Mouse (Mus musculus) right cerebral cortex, postnatal 36 days (tissue): ENCODE measurements around the gene Hamp2.
"Not testable (repeated sequence)": the region's sequence is repeated elsewhere in the genome, so short reads cannot be mapped to it uniquely, and the experiment has no call there.

ENCODE experiments used
- DNase-seq, 2 experiments: peaks; one replicate each; pipeline ENCODE4 v3.0.0; 2022; ENCODE audit warnings: low spot score in 2 of 2, mixed read lengths in 1 of 2

Gene Hamp2

DNA sequence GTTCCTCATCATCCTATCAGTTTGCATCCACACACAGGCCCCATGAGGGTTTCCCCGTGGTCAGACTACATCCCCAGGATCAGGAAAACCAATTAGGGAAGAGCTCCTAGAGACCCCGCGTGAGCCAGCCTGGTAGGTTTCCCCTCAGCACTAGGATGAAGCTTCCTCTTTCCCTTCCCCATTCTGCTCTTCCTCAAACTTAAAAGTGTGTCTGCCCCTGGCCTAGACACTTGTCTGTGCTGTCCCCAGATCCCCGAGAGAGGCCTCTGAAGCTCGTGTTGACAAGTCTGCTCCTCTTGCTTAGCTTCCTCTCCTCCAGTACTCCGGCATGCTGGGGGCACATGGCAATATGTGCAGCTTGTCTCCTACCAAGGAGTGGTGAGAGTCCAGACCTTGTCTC, 29.0 kb upstream of the Hamp2 start:
- no peak for DNase-seq

DNA sequence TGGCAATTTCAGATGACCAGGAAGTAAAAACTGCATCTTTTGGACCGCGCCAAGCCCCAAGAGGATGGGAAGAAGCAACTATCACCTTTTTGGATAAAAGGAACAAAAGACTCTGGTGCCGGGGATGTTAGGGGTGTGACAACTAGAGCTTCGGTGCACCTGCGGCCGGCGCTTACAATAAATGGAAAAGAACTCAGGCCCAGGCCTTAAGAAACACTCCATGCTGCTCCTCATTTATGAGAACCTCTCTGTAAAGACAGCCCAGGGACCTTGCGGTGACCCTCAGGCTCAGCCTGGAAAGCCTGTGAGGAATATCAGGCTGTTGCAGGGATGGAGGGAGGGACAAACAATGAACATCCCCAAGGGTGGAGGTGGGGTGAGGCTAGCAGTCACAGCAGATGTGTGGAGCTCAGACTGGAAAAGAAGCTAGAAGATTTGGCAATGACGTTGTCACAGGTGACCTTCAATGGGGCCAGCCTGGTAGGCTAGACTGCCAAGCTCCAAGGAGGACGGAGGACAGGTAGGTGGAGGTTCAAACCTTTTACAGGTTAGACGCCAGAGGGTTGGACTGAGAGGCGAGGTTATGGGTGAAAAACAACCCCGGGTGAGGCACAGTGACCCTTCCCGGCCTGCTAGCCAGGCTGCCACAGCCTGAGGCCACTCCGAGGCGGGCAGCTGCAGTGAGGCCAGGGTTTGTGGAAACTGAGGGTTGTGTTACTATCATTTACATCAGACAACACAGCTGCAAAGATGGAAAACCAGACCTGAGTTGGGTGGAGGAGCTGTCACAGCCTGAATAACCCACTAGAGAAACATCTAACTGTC, 28.2 kb upstream of the Hamp2 start:
- DNase-seq = no peak

DNA sequence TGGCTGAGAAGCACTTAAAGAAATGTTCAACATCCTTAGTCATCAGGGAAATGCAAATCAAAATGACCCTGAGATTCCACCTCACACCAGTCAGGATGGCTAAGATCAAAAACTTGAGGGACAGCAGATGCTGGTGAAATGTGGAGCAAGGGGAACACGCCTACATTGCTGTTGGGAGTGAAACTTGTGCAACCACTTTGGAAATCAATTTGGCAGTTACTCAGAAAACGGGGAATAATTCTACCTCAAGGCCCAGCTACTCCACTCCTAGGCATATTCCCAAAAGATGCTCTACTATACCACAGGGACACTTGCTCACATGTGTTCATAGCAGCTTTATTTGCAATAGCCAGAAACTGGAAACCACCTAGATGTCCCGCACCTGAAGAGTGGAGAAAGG, 25.4 kb upstream of the Hamp2 start:
- not testable (repeated sequence) for DNase-seq

DNA sequence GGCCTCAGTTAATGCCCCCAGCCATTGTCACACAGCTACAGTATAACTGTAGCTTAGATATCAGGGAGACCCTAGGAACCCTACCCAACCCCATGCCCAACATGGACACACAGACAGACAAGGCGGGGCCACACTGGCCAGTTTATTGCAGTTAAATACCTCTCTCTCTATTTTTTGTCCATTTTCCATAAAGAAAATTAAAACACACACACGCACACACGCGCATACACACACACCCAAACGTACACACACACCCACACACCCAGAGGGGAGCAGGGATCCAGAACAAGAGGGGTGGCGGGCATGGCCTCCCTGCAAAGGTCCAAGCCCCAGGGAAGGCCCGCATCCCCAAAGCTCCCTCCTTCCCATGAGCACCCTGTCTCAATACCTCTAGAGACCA, 21.4 kb upstream of the Hamp2 start:
- no peak for DNase-seq

DNA sequence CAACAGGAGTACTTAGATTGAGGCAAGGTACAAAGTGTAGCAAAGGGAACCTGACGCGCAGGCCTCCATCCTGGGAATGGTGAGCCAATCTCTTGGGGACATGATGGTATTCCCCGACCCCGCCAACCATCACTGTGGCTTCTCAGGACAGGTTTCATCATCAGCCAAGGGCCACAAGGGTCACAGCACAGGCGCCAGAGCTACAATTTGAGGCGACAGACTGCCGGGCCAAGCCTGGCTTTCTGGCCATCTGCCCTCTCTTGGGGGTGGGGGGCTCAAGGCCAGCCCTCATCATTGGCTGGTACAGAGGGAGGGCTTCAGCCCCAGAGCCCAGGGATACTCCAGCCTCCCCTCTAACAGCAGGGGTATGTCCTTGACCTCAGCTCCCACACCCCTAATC, 21.0 kb upstream of the Hamp2 start:
- not testable (repeated sequence) for DNase-seq

DNA sequence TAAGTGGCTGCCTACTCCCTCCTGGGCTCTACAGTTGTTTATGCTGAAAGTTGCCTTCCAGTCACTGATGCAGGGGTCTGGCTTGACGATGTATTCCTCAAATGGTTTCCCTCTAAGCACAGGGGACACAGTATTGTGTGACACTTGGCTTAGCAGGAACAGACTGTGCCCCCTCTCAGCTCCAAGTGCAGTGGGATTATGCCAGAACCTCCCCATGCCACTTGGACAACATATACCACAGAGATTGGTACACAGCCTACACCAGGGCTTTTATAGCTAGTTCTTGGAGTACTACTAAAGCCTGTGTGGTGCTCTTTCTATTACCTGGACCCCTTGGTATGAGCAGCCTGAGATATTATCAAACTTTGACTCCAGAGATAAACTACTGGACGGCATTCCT, 20.2 kb upstream of the Hamp2 start:
- DNase-seq = not testable (repeated sequence)

DNA sequence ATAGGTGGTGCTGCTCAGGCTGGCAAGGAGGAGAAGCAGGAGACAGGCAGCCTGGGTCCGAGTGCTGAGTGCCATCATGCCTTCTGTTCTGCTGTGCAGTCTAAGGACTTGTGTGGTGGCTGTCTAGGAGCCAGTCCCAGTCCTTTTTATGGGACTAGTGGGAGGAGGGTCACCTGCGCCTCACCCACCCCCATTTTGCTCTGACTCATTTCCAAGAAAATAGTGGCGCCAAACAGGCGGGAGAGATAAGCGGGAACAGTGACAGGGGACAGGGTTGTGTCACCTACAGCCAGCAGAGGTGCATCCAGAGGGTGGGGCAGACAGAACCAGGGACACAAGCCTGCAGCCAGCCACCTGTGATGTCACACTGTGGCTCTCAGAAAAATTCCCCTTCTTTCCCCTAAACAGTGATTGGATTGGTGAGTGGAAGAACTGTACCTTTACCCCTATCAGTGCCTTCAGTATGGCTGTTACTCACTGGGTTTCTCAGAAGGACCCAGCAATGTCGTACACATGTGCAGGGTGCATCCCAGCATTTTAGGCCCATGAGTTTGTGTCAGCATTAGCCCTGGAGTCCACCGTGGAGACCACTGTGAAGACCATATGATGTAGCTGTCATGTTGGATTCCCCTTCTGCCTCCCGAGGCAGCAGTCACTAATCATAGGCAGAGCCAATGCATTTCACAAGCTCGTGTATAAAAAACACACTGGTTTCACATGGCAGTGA, 19.6 kb upstream of the Hamp2 start, which contains the start of gene Hamp:
TSS of gene Hamp (minus strand) at position 124 of the 727 bp plus-strand sequence.
- no peak for DNase-seq

DNA sequence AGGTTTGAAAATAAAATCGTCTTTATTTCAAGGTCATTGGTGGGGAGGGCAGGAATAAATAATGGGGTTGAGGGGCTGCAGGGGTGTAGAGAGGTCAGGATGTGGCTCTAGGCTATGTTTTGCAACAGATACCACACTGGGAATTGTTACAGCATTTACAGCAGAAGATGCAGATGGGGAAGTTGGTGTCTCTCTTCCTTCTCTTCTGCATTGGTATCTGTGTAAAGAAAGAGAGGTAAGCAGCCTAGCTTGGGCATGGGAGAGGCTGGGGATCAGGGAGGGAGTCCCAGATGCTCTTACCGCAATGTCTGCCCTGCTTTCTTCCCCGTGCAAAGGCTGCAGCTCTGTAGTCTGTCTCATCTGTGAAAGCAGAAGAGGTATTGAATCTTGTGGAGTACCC, 17.9 kb upstream of the Hamp2 start:
- not testable (repeated sequence) for DNase-seq

DNA sequence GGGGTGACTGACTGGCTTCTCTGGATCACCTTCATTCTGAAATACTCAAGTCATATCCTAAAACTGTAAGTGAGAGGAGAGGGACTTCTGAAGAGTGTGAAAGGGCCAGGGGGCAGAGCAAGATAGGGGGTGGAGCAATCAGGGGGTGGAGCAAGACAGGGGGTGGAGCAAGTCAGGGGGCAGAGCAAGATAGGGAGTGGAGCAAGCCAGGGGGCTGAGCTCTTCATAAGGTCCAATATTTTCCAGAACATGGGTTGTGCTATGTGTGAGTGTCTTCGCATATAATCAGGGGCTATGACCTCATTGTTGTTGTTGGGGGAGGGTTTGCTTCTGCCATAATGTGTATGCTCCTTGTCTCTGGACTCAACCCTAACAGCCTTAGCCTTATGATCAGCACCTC, 15.6 kb upstream of the Hamp2 start:
- DNase-seq = not testable (repeated sequence)

DNA sequence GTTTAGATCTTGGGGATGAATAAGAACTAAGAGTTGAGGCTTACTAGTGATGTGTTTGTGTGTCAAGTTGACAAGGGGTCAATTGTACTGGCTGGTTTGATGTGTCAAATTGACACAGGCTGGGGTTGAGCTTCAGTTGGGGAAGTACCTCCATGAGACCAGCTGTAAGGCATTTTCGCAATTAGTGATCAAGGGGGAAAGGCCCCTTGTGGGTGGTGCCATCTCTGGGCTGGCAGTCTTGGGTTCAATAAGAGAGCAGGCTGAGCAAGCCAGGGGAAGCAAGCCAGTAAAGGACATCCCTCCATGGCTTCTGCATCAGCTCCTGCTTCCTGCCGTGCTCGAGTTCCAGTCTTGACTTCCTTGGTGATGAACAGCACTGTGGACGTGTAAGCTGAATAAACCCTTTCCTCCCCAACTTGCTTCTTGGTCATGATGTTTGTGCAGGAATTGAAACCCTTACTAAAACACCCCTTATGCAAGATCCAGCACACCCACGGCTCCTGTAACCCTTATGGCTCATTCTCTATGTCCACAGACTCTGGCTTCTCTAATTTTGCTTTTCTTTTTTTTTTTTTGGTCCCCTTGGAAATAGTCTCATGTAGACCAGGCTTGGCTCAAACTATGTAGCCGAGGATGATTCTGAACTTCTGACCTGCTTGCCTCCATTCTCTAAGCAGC, 11.1 kb upstream of the Hamp2 start:
- DNase-seq = not testable (repeated sequence)

DNA sequence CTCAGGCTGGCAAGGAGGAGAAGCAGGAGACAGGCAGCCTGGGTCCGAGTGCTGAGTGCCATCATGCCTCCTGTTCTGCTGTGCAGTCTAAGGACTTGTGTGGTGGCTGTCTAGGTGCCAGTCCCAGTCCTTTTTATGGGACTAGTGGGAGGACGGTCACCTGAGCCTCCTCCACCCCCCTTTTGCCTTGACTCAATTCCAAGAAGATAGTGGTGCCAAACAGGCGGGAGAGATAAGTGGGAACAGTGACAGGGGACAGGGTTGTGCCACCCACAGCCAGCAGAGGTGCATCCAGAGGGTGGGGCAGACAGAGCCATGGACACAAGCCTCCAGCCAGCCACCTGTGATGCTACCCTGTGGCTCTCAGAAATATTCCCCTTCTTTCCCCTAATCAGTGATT, 410 bp downstream of the Hamp2 start:
- DNase-seq = no peak

DNA sequence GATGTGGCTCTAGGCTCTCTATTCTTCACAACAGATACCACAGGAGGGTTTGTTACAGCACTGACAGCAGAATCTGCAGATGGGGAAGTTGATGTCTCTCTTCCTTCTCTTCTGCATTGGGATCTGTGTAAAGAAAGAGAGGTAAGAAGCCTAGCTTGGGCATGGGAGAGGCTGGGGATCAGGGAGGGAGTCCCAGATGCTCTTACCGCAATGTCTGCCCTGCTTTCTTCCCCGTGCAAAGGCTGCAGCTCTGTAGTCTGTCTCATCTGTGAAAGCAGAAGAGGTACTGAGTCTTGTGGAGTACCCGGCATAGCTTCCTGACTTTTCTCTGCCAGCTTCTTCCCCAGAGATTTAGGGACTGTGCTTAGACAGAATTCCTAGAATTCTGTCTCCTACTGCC, 2.0 kb downstream of the Hamp2 start:
- DNase-seq = not testable (repeated sequence)

DNA sequence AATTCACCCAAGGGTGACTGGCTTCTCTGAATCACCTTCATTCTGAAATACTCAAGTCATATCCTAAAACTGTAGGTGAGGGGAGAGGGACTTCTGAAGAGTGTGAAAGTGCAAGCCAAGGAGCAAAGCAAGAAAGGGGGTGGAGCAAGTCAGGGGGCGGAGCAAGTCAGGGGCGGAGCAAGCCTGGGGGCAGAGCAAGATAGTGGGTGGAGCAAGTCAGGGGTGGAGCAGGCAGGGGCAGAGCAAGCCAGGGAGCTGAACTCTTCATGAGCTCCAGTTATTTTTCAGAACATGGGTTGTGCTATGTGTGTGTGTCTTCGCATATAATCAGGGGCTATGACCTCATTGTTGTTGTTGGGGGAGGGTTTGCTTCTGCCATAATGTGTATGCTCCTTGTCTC, 4.3 kb downstream of the Hamp2 start:
- no peak for DNase-seq

DNA sequence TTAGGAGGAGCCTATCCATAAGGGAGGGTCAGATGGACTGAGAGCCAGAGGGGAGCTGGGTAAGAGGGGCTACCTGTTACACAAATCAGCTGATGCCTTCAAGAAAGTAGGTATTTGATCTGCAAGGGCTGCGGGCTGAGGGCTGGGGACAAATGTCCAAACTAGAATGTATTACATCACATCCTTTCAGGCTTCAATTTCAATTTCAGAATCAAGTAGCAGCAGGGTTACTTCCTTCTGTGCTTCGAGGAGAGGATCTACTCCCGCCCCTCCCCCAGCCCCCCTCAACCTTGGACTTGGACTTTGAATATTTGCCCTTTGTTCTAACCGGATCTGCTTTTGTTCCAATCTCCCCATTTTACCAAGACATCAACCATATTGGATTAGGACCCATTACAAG, 7.3 kb downstream of the Hamp2 start:
- DNase-seq = no peak

DNA sequence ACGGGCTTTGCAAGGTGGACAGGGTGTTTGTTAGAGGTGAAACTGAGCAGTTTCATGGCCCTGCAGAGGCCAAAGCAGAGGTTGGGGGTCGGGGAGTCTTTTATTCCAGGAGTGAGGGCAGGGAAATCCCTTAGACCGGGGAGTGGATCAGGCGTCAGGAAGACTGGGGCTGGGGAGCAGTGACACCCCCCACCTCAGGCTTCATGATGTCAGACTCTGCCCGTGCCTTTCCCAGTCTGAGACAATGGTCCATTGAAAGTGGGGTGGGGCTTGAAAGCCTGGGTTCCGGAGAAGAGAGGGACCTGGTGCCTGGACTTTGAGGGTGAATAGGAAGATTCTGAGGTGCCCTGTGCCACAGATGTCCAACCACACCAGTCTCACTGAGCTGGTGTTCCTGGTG, 7.8 kb downstream of the Hamp2 start:
- no peak for DNase-seq

DNA sequence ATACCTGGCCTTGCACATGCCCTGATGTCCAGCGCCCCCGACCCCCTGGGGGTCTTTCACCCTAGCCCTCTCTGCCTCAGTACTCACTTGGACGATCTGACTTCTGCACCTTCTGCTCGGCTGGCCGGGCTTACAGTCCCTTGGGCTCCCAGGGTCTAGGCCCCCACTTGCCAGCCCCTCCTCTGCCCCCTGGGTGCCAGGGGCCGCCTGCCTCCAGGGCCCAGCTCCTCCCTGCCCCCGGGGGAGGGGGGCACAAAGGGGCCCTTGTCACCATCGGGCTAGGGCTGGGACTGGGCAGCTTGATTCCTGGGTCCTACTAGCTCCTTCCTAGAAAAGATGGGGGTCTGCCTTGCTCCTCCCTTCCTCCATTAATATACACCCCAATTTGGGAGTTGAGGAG, 9.7 kb downstream of the Hamp2 start, which contains the start of gene Mag:
TSS of gene Mag (minus strand) at position 142 of the 400 bp plus-strand sequence.
- DNase-seq = no peak

DNA sequence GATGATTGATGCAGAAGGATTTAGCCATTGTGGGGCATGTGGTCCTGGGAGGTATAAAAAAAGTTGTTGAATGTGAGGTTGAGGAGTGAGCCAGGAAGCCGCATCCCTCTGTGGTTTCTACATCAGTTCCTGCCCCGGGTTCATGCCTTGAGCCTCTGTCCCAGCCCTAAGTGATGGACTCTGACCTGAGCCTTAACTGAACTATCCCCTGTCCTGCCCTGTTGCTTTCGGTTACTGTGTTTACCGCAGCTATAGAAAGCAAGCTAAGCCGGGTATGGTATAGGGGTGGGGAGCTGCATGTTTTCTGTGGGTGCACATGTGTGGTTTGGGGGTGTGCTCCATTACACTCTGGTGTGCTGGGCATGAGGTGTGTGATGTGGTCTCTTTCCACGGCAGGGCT, 14.7 kb downstream of the Hamp2 start:
- no peak for DNase-seq

DNA sequence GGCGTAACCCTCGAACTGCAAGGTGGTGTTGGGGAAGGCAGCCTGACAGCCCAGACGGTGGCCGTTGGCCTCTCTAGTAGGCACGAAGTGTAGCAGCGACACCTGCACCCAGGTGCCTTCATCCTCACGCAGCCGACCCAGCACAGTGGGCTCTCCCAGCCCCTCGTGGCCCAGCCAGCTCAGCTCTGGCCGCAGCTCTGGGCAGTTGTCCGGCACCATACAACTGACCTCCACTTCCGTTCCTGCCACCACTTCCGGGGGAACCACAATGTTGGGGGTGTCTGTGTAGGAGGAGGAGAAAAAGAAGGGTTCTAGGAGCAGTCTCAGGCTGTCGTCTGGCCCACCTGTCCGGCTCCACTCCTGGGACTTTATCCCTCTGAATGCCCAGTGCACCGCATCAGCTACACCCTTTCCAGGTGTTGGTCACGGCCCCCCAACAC, 15.5 kb downstream of the Hamp2 start:
- no peak for DNase-seq

DNA sequence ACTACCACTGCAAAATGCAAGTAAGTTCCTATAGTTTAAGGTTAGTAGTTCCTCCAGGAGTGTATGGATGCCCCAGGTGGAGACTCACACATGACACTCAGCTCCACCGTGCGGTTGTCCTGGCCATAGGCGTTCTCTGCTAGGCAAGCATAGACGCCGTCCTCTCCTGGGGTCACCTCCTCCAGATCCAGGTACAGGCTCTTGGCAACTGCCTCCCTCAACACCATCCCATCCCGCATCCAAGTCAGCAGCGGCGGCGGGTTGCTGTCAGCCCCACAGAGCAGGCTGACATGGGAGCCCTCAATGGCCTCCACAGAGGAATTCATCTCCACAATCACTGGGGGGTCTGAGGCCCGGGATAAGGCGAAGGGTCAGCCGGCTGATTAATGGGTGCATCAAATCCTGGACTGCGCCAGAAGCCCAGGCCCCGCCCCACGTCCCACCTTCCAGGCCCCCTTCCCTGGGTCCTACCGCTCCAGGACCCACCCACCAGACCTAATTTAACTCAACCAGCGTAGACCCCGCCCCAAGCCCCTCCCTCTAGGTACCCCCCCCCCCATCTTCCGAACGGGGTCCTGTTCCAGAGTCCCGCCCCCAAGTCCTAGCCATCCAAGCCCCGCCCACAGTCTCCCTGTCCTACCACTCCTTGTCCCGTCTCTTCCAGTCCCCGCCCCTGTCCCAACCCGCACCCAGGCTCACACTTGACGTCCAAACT, 16.0 kb downstream of the Hamp2 start:
- no peak for DNase-seq

DNA sequence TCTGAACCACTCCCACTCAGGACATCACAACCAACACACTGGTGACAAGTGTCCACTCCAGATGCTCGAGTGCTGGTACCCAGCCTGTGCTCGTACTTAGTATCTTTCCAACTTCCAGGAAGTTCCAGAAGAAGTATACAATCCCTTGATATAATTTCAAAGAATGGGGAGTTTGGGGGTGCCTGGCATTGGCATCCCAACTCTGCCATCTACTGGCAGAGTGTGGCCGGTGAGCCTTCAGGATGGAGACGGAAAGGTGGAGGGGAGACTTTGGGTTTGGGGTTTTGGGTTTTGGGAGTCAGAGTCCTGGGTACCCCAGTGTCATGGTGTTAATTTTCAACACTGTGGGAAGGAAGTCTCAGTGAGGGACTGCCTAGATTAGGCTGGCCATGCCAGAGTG, 20.4 kb downstream of the Hamp2 start:
- DNase-seq = no peak

DNA sequence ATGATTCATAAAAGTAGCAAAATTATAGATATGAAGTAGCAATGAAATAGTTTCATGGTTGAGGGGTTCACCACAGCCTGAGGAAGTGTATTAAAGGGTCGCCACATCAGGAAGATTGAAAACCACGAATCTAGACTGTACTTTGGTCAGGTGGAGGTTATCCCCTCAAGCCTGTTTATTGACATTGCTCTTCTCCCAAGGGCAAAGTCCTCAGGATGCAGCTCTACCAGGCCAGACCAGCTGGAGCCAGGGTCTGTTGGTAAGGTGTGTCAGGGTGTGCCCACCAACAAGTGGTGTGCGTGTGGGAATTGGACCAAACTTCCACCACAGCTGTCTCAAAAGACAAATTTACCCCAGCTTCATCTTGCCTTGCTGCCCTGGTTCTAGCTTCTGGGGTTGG, 29.3 kb downstream of the Hamp2 start:
- DNase-seq = no peak

DNA sequence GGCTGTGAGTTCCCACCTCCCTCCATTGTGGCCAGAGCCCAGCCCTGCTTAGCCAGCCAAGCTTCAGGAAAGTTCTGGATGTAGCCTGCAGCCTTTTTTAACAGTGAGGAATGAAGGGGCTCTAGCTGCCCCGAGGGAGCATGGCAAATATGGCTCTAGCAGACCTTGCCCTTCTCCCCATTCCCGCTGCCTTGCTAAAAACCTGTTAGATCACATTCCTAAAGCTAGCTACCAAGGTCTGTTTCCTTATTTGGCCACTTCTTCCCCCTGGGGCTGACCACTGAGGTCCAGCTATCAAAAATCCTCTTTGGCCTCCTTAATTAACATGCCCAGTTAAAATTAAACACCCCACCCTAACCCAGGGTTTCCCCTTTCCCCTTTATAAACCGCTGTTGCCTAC, 32.0 kb downstream of the Hamp2 start:
- no peak for DNase-seq
